Mouse (Mus musculus) right cerebral cortex, postnatal 14 days (tissue): ENCODE measurements around the gene Crybg3.

Experiments
- DNase-seq: peaks from one replicate; pipeline ENCODE4 v3.0.0; 2022

The Crybg3 gene

DNA sequence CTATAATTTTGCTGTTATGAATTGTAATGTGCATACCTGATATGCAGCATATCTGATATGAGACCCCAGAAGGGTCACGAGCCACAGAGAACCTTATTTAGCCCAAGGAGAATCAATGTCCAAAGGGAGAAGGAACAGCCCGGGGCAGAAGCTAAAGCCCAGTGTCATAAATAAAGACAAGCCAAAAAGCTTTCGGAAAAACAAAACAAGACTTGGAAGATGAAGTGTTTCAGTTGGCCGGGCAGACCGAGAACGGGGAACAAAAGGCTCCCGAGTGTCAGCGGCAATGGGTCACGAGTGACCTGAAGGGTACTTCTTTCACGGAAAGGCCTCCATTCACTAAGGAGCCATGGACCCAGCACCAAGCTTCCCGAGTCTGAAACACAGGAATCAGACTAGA is 26.8 kb downstream of the Crybg3 start:
- no peak for DNase-seq

DNA sequence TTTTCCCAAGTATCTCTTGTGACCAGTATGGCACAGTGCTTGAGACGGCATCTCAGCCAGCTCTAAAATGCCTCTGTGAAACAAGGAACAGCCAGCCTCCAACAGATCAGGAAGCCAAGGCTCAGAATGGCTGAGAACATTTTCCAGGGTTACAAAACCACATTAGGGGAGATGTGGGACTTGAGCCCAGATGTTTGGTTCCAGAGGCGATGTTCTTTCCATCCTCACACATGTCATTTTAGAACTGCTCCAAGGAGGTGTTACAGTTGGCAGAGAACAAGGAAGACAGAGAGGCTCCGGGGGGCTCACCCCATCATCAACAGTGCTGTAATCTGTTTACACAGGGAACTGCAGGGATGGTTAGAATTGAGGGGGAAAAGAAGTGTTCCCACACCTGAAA is 28.1 kb downstream of the Crybg3 start:
- DNase-seq: no peak

DNA sequence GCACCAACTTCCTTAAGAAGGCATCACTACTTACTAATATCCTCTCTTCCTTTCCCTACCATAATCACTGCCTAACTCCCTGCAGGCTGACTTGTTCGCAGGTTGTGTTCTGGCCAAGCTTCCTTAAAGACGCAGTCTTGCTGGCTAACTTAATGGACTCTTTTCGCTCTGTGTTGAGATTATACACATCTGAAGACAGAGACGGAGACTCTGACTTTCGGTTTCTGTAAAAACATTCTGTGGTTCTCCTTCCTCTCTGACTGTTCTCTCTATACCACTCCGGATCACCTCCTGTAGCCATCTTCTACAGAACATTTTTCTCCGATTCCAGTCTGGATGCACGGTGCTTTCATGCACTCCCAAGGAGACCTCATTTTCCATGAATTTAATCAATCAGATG is 30.0 kb downstream of the Crybg3 start:
- DNase-seq: no peak

DNA sequence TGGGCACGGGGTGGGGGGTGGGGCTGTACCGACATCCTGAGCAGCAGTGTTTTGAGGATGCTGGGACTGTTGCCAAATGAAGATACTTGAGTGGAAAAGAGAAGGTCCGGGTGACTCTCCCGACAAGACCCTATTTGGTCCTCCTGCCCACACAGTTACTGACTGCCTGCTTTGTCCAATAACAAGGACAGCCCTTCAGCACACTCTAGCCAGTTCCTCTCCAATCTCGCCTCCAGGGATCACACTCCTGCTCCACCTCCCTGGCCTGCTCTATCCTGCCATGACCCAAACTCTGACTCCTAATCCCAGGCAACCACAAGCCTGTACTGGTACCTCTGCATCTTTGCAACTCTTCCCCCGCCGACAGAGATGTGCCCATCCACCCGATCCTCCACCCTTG is 30.9 kb downstream of the Crybg3 start:
- no peak for DNase-seq

DNA sequence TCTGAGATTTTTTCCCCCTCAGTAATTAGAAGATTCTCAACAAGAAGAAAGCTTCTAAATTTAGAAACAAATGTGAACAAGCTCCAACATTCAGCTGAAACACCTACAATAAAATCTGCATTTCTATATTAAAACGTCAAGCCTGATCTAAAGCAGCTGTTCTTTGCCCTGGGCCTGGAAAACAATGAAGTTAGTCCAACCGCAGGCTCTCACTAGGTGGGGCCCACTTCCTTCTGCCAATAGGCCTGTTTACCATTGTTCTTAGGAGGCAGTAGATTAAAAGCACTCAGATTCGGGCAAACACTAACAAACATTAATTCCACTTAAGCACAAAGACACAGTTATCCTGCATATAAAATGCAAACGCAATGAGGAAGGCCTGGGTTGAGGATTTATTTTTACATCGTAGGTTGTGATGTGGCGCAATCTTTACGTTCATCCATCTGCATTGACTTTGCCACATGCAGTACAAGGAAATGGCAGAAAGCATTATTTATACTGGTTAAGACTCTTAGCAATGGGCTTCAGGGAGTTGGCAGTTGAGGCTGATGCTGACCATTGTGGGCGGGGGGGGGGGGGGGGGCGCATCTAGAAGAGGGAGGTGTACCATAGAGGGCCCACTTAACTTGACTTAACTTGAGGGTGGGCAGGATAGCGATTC is 32.9 kb downstream of the Crybg3 start:
- no peak for DNase-seq

DNA sequence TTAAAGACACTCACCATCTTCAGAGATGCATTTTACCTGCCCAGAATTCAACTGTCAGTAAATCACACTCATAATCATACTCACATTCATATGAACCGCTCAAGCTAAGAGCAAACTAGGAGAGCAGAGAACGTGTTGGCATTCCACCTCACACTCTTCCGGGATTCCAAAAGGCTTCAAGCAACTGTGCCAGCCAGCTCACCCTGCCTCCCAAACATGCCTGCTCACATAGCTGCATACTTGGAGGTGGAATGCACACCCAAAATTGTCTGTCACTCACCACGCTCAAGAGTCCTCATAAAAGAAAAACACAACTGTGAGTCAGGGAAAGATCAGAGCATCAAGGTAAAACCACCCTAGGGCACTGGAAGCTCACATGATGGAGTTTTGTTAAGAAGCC is 34.3 kb downstream of the Crybg3 start:
- no peak for DNase-seq

DNA sequence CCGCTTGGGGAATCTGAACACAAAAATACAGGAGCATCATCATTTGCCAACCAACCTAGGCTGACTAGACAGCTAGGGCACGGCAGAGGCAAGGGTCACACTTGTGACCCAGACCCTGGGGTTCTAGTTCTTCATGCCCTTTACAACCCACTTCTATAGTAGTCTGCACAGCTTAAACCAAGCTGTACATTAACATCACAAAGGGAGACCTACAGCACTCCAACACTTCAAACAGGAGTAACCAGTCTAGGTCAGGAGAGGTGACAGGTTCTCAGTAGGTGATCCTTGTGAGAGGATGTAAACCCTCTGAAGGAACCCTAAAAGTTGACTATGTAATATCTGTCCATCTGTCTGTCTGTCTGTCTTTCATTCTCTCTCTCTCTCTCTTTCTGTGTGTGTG is 35.1 kb downstream of the Crybg3 start:
- DNase-seq: no peak

DNA sequence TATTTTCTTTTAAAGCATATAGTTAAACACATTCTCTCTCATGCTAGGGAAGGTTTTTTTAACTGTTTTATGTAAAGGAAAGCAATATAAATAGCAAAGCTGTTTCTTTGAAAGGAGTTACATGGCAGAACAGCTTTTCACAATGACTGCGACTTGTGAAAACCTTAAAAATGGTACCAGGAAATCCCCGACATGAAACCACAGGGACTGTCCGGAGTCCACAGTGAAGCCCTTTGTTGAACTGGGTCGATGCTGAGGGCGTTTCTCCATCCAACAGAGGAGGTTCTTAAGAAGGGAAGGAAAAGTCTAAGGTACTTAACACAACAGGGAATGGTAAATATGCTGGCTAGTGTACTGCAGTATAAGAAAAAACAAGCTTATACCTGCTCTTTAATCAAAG is 36.8 kb downstream of the Crybg3 start:
- no peak for DNase-seq

DNA sequence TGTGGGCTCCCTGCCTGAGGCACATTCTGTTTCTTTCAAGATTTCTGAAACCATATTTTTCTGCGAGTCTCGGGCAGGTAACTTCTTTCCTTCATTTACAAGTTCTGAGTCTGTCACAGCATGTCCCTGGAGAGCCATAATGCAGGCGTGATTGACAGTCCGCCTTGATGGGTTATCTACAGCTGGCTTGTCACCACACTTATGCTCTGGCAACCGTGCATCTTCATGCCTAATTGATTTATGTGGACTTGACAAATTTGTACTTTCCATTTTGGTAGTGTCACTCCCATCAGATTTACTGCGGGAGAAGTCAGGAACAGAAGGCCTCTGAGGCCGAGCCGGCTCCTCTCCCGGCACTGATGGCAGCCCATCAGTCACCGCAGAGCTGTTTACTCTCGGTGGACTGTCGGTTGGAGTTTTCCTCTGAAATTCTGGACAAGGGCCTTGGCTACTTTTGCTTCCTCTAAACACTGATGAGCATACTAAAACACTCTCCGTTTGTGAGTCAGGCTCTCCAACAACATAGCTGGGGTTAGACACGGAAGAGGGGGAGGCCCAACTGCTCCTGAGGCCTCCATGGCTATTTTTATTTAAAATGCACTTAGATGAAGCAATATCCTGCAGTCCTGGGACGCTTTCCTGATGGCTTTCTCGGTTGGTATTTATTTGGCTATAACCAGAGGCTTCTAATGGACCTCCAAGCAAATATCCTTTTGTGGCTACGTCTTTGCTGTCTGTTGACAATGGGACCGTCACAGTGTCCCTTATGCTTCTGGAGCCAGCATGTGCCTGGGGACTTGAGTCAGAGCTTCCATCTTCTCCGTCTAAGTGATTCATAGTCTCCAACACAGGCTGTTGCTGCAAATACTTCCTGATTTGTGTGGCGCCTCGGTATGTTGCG is 41.2 kb downstream of the Crybg3 start:
- DNase-seq: no peak

DNA sequence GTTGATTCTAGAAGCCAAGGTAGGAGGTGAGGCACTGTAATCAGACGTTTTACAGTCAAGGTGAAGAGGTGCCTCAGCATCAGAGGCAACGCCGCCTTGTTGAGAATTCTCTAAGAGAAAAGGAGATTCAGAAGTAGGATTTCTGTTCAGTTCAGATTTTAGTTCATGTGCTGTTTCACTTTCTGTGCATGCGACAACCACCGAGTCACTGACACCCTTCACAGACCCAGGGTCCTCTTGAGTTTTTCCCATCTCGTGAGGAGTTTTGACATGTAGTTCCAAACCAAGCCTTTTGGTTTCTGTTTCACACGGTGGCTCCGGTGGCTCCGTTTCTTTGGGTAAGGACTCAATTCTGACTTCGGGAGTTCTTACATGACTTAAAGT is 41.9 kb downstream of the Crybg3 start:
- no peak for DNase-seq

DNA sequence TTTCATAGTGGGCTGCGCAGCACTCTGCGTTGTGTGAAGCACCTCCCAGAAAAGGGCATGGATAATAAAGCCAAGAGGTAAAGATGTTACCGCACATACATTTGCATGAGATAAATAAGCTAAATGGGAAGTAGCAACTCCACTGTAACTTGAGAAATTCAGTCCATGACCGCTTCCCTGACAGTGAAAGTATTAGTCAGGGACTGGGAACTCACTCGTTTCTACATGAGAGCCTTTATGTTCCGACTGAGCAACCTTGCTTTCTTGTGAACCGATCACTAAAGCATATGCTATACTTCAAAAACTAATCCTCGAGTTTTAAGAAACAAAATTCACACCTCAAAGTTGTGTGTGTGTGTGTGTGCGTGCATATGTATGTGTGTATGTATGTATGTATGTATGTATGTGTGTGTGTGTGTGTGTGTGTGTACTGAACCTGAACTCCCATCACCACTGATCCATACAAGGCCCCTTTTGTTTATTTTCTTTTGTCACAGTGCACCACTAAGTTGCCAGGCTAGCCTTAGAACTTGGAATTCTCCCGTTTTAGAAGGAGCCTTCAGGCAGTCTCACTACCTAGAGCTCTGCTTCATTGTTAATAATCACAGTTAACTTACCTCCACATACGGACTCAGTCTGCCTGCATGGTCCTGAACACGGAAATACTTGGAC is 47.2 kb downstream of the Crybg3 start:
- no peak for DNase-seq

DNA sequence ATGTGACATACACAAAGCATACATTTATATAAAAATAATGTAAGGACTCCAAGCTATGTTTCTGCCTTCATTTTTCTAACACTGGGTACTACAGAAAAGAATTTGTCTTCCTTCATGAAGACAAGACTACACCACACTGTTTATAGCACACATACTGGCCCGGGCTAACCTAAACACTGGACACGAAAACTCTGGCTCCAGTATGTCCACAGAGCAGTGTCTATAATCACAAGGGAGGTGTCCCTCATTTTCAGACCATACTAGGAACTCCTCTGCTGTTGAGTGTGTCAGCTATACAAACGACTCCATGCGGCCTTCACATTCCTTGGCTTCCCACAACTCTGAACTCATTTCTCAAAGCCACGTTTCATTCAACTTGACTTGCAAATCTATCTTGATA is 49.3 kb downstream of the Crybg3 start:
- no peak for DNase-seq

DNA sequence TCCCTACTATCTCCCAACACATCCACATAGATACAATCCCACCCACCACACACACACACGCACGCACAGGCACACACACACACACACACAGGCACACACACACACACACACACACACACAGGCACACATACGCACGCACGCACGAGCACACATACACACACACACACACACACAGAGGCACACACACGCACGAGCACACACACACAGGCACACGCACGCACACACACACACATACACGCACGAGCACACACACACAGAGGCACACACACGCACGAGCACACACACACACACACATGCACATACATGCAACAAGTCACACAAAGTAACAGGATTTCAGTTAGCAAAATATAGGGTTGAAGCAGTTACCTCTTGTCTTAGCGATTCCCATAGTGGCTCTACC is 51.1 kb downstream of the Crybg3 start:
- DNase-seq: no peak

DNA sequence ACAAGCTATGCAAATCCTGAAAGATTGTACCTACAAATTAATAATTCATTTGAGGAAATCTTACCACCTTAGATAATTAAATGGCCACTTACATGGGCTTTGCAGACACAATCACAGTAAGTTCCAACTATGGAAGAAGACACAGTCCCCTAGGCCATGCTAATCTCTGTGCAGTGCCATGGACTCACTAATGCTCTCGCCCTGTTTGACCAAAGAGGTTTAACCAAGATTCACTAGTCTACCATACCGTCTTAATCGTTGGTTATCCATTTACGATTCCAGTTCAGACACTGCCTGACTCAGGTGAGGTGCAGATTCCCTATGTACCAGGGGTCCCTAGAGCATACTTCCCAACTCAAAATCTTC is 52.2 kb downstream of the Crybg3 start:
- no peak for DNase-seq

DNA sequence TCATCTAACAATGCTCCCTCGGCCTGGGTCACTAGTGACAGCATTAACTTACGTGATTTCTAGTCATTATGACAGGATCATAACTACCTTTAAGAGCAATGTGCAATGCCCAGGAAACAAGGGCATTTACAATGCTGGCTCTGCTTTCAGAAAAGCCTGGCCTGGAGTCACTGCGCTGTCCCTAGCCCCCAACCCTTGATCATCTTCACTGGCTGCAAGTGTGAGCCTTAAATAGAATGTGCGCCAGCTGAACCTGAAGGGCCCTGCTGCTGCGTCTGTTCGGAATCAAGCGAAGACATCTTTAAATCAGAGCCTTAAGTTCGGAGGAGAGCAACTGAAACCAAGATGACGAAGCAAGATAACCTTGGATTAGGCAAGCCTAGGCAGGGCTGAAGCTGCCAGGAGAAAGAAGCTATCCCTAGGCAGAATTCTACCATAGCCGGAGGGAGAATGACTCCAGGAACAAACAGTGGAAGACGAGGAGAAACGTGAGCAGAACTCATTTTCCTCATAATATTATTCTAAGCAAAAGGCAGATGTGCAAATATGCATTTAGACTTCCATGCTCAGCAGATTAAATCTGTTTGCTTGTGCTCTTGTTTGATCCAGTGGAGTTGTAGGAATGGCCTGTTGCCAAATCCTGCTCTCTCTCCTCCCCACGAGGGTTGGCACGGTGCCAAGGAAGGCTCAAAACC is 52.7 kb downstream of the Crybg3 start:
- peak; percentile 67 for DNase-seq

DNA sequence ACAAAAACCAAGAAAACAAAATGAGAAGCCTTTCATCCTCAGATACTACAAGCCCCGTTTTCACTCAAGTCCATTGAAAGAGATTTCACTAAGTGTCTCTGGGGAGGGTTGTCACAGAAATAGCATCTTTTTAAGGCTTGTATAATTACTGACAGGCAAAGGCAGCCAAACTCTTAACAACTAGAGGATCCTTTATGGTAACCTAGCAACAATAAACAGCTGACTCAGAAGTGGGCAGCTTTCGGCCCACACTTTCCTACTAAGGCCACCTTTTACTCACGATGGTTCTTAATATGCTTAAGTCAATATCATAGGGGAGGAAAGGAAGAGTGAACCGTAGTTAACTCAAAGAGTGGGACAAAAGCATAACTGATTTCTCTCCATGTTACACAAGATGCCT is 53.3 kb downstream of the Crybg3 start:
- DNase-seq: no peak

DNA sequence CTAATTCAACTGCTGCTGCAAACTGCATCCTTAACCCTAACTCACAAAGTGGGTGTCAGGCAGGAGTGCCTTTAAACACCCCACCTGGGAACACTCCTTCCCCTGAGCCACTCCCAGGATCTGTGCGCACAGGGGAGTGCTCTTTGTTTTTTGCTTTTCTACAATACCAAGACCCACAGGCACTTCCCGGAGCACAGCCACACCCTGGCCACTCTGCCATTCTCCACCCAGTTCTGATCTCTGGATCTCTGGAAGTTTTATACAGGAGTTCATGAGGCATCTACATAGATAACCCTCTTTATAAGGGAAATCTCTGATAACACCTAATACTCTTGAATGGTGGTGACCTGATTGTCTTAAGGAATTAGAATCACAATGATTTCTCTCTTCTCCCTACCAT is 55.4 kb downstream of the Crybg3 start:
- no peak for DNase-seq

DNA sequence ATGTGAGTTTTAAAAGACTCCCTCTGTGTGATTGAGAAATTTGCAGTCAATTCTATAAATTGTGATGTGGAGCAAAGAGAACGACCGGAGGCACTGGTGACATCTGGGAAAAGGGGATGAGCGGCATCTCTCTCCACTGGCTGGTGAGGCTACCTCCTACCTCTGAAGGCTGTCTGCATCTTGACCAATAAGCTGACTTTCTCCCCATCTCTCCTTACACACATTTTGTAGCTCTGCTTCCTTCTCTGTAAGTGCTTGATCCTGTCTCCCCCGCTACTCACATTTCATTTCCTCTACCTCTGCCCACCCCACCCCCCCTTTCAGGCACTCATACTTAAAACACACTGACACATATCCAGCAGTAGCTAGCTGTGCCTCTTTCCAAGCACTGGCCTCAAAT is 59.4 kb downstream of the Crybg3 start:
- DNase-seq: no peak

DNA sequence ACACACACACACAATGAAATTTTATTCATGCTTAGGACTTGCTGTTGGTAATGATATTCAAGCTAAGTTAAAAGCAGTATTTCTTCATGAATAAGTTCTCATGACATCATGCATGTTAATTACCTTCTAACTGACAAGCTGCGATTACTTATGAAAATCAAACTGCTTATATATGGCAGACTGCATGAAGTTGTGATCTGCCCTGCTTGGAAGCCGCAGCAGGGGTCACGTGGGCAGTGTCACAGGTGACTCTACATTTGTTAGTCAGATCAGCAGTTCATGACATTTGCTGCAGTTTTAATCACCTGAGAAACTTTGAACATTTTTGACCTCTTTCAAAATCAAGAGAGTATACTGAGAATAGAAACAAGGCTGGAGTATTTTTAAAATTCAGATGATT is 59.8 kb downstream of the Crybg3 start:
- no peak for DNase-seq

DNA sequence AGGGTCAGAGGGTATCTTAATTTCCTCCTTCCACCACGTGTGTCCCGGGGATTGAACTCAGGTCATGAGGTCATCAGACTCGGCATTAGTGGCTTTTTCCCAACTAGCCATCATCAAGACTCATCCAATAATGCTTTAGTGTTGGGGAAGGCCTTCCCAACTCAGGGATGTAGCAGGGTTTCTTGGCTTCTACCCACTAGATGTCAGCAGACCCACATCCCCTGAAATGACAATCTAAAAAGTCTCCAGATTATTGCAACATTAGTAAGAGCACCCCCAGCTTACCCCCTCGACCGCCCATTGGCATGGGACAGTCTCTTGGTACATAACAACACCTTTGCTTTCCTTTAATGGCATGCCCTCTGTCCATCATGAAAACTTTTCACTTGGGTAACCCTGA is 65.1 kb downstream of the Crybg3 start:
- DNase-seq: no peak

DNA sequence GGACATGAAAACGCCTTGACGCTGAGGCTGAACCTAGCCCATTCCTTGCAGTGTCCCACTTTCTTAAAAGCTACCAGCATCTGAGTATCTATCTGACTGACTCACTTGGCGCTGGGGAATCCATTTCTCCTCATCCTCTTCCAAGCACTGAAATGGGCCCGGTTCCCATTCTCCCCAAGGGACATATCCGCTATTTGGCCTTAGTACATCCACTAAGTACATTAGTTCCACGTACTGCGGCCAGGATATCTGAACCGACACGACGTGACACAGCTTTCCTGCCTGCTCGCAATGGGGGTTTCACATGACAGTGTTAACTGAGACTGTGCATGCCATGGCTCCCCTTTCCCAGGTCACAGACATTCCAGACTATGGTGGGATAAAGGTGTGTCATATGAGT is 66.4 kb downstream of the Crybg3 start:
- DNase-seq: no peak

DNA sequence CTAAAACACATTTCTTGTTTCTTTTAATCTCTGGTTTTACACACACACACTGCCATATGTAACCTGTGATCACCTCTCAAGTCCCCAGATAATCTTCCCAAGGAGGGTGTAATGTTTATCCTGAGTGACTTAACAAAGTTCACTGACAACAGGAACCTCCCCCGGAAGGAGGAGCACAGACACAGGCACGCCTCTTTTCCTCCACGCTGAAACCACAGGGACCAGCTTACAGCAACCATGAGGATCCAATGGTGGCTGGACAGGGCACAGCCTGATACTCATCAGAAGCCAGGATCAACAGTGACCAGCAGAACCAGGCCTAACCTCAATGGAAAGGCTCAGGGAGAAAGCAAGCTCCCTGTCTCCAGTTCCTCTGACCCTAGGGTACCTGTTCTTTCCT is 68.2 kb downstream of the Crybg3 start:
- DNase-seq: no peak

DNA sequence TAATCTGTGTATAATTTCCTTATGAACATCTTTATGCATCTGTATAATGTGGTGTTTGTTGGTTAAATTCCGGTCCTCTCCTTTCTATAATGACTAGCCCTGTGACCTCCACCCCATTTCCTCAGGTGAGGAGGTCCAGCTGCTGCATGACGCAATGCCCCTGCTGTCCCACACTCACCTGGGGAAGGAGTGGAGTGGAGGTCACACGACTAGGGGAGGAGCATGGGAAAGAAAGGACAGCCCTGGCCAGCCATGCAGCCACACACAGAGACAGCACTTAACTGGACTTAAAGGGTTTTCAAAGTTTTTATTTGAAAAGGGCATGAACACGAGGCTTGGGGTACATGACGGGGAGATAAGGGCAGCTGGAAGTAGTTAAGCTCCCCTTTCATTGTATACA is 69.5 kb downstream of the Crybg3 start:
- DNase-seq: no peak

DNA sequence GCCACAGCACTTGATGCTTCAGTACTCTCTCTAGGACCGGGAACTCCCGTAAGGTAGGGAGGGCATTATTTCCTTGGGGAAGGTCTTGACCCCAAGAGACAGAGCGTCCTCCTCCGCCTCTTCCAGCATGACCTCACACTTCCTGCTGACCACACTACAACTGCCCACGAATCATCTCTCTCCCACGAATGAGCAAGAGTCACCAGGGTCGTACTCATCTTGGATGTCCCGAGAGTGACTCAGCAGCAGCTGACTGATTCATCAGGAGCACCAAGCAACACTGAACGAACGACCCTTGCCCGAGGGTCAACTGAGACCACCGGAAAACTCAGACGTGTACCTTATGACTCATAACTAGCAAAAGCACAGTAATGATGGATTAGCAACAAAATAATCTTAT is 71.2 kb downstream of the Crybg3 start:
- no peak for DNase-seq
